Mouse (Mus musculus): ENCODE results near the gene Pramef12.
"Not testable (repeated sequence)": the region's sequence is repeated elsewhere in the genome, so short reads cannot be mapped to it uniquely, and the experiment has no call there.

Gene Pramef12

DNA sequence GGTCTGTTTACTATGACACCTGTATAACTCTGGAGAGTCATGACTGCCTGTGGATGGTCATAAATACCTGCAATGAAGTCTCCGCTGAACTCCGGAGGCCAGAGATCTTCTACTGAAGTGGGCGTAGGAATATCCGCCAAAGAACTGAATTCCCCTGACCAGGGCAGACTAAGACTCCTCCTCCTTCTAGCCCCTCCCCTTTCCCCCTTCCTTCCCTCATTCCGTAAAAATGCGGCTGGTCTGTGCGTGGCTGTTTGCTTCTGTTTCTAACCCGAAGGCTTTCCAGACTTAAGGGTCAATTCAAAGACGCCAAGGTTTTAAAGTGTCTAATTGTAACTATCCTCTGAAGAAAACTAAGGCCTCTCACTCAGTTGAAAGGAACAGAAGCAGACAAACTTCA, at the start of gene Pramef12:
Pramef12 (minus strand) TSS at position 175 of the 400 bp plus-strand sequence.
- DNase-seq (ENCODE audit: low spot score in 2 of 2), result no peak

DNA sequence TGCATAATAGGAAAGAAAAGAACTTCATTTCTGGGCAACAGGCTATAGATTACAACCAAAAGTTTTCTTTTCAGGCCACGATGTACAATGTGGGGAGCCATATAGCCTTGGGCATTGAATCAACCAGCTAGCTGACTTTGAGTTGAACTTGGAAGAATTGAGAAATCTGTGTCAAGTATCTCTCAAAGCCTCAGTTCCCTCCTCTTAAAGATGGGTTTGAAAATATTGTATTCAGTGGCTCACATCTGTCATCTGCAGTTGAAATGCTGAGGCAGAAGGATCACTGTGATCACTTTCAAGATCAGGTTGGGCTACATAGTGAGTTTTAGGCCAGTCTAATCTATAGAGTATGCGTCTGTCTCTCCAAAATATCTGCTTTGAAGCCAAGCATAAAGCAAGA, 45.0 kb upstream of the Pramef12 start, which contains the start of gene Gm9944:
Gm9944 (minus strand) TSS at position 101 of the 400 bp plus-strand sequence.
- no peak for DNase-seq (ENCODE audit: low spot score in 2 of 2)

DNA sequence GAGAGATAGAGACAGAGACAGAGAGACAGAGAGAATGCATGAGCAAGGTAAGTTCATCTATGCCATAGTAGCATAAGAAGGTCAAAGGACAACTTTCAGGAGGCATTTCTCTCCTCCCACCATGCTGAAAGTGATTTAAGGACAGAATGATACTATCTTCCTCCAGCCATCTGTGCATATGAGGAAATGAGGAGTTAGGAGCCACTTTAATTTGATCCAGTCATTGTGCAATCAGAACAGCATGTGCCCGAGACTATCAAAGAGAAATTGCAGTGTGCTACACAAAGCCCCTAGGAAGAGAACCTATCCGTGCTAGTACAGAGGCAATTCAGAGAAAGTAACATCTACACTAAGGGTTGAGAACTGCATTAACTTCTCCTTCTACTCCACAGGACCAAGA, 40.3 kb upstream of the Pramef12 start:
- DNase-seq (ENCODE audit: low spot score in 2 of 2), result no peak

DNA sequence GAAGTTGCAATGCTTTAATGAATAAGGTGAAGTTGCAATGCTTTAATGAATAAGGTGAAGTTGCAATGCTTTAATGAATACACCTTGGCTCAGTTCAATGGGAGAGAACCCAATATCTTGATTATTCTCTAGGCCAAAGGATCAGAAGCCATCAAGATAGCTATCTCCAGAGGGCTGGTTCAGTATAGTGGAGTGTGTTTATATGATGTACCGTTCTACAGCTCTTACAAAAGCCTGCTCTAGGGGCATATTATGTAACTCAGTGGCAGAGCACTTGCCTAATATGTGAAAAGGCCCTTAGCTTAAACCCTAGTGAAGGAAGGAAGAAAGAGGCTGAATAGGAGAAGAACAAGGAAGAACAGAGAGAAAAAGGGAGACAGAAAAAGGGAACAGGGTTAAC, 33.3 kb upstream of the Pramef12 start:
- DNase-seq (ENCODE audit: low spot score in 2 of 2), result no peak

DNA sequence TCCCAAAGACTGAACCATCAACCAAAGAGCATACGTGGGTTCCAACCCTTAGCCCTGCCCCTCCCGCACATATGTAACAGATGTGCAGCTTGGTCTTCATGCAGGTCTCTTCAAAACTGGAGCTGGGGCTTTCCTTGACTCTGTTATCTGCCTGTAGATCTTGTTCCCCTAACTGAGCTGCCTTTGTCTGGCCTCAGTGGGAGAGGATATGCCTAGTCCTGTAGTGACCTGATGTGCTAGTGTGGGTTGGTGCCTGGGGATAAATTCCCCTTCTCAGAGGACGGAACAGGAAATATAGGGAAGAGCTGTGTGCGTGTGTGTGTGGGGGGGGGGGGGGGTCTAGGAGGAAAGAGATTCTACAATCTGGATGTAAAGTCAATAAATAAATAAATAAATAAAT, 32.8 kb upstream of the Pramef12 start:
- no peak for DNase-seq (ENCODE audit: low spot score in 2 of 2)

DNA sequence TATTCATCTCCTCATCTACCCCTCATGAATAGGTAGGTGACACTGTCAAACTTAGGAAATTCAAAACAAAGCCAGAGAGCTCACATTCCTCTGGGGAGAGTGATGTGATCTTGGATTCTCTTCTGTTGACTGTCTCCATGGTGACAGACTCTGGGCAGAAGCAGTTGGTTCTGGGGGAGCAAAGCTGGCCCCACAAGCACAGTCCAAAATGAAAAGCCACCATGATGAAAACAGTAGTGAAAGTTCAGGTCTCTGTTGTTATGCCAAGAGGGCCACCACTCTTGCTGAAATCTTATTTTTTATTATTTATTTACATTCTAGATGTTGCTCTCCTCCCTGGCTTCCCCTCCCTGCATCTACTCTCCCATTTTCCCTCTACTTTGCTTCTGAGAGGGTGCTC, 30.4 kb upstream of the Pramef12 start, which contains the start of gene 1700012P22Rik:
1700012P22Rik (minus strand) TSS at position 101 of the 400 bp plus-strand sequence.
- DNase-seq (ENCODE audit: low spot score in 2 of 2), result no peak

DNA sequence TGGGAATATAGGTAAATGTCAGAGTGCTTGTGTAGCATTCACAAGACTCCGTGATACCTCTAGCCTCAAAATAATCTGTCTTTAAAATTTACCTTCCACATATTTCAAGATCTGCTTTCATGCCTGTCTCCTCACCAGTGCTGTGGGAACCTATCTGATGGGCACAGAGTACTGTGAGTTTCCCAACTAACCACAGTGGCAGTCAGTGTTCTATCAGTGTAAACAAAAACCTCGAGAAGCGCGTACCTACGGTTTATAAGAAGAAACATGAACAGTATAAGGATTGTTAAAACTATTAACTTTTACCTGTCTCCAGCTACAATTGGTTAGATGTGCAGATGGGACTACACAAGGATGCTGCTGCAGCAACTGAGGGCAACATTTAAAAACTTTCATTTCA, 25.0 kb upstream of the Pramef12 start:
- DNase-seq (ENCODE audit: low spot score in 2 of 2), result no peak

DNA sequence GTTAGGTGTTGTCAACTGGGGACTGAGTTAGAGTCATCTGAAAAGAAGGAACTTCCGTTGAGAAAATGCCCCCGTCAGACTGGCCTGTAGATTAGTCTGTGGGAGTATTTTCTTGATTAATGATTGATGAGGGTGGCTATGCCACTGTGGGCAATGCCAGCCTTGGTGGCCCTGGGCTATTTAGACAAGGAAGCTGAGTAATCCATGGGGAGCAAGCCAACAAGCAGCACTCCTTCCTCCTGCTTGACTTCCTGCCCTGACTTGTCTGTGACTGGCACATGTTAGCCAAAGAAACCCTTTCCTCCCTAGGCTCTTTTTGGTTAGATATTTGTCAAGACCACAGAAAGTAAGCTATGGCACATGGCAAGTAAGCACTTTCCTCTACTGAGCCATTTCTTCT, 22.5 kb upstream of the Pramef12 start:
- no peak for DNase-seq (ENCODE audit: low spot score in 2 of 2)

DNA sequence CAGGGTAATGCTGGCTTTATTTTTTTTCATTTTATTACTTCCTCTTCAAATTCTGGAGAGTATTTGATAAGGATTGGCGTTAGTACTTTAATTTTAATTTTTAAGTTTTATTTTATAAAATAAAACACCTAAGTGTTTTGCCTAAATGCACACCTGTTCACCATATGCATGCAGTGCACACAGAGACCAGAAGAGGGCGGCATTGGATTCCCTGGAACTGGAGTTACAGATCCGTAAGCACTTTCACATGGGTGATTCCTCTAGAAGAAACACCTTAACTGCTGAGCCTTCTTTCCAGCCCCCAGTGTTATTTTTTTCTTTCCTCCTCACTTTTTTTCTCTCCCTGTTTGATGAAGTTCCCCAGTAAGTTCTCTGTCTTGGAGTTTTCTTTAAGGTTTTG, 20.6 kb upstream of the Pramef12 start:
- DNase-seq (ENCODE audit: low spot score in 2 of 2), result no peak

DNA sequence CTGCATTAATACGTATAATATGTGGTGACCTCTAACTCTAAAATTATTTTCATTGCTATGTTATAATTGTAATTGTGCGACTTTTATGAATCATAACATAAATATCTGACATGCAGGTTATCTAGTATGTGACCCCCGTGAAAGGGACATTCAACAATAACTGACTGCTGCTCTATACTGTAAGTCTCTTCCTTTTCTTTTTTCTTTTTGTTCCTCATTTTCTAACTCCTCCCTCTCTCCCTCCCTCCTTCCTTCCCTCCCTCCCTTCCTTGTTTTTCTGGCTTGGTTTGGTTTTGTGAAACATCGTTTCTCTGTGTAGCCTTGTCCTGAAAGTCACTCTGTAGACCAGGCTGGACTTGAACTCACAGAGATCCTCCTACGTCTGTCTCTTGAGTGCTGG, 16.3 kb upstream of the Pramef12 start:
- DNase-seq (ENCODE audit: low spot score in 2 of 2), result no peak

DNA sequence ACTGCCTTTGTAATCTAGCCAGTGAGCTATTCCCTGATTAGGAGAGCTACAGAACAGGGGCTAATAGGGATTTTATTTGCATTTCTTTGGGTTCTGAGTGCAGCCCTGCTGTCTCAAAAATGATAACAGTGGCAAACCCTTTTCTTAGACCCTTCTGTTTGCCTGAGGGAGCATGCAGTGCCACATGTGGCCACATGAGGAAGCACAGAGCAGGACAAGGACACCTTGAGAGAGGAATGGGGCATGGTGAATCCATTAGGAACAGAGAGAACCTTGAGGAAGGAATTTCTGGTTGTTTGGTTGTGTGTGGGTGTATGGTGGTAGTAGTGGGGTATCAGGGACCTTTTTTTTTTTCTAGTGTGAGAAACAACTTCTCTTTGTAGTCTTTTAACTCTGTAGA, 12.4 kb upstream of the Pramef12 start:
- DNase-seq (ENCODE audit: low spot score in 2 of 2), result no peak

DNA sequence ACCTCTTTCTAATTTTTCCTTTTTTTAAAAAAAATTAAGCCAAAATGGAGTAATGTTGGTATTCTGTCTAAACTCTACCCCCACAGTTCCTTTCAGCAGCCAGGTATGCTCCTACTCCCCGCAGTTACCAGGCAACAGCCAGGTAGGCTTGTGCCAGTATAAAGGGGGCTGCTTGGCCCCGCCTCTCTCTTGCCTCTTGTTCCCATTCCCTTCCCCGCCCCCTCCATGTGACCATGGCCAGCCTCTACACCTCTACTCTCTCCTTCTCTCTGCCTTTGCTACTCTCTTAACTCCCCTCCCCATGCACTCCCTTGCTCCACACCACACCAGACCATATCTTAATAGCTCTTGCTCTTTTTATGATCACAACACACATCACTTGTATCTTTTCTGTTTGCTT, 2.0 kb downstream of the Pramef12 start:
- DNase-seq (ENCODE audit: low spot score in 2 of 2), result no peak

DNA sequence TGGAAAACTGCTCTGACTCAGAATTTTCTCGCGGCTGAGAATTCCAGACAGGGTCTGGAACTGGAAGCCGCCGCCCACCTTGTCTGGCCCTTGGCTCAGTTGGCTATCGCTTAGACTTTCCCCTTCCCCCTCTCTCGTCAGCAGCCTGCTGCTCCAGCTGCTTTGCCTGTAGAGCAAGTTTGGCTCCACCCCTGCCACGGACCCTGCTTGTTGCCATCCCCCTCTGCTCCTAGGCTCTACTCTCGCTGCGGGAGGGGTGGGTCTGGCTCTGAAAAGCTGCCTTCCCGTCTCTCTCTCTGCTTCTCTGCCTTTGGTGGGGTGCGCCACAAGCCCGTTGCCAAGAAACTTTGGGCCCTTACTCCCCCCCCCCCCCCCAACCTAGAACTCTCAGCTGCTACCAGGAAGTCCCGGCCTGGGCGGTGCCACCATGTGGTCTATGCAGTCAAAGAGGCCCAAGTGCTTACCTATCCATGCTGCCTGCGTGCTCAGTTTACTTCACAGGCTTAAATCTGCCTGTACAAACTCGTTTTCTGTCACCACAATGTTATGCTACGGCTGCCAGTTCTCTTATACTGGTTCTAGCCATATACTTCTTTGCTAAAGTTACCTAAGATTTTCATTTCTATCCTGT, 3.7 kb downstream of the Pramef12 start:
- DNase-seq (ENCODE audit: low spot score in 2 of 2), result peak; percentile 60 to 66

DNA sequence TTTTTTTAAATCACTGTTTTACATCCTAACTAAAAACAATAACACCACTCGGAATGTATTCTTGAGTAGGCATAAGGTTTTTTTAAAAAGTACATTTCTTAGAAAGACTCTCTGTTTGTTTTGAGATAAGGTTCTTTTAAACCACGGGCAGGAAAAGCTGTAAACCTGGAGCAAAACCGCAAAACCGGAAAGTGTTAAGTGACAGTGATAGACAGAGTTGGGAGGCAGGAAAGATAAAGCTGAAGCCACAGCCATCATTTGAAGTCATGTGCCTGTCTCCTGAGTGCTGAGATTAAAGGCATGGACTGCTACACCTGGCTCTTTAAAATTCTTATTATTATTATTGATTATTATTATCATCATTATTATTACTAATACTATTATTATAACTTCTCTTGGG, 5.6 kb downstream of the Pramef12 start:
- DNase-seq (ENCODE audit: low spot score in 2 of 2), result no peak

DNA sequence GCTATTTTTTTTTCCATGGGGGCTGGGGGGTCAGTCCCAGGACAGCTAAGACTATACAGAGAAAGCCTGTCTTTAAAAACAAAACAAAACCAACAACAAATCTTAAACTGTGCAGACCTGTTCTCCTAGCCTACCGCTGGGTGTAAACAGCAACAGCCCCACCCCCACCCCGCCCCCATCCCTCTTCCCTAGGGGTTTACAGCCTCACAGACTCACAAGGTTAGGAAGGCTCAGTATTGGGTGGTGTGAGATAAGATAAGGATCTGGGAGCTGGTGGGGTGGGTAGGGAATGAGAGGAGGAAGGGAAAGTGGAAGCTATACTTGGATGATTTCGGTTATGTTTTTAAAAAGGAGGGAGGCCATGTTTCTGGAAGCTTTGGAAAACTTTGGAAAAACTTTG, 11.9 kb downstream of the Pramef12 start:
- DNase-seq (ENCODE audit: low spot score in 2 of 2), result no peak

DNA sequence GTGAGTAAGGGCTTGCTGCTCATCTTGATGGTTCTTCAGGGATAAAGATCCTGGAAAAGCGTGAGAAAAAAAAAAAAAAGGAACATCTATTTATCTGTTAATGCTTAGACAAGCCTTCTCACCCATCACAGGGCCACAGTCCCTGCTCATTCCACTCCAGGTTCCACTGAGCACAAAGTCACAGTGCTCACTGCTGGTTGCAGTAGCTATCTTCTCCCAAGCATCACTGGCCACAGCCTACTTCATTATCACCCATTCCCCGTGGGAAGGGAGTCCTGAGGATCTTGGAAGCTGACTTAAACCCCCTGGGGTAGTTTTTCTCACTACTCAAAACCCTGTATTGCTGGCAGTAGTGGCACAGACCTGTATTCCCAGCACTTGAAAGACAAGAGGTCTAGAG, 30.4 kb downstream of the Pramef12 start, which contains the start of gene Pramef20:
Pramef20 (minus strand) TSS at position 23 of the 400 bp plus-strand sequence.
- DNase-seq (ENCODE audit: low spot score in 2 of 2), result no peak

DNA sequence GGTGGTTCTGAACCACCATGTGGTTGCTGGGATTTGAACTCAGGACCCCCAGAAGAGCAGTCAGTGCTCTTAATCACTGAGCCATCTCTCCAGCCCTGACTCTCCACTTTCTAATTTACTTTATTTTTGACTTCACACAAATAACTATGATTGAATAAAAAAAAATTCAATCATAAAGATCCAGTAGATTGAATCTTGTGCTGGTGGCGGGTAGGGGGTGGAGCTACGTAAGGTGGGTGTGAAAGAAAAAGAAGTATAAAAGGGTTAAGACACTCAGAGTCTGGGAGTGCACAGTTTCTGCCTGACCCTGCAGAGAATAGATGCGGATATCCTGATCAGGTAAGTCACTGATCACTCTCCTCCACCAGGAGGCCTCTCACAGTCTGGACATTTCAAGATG, 50.6 kb downstream of the Pramef12 start, which contains the start of gene Gm13119:
Gm13119 (plus strand) TSS at position 301 of the 400 bp plus-strand sequence.
- not testable (repeated sequence) for DNase-seq (ENCODE audit: low spot score in 2 of 2)
